Mouse (Mus musculus): Measurements from ENCODE around the gene Alyref2. TPM values are rescaled to one million over a fixed set of nuclear protein-coding genes. Genes with fewer than 3 reads are reported as not detected.

Gene Alyref2
- polyA plus RNA-seq, 1 experiment = 6.1 TPM

DNA sequence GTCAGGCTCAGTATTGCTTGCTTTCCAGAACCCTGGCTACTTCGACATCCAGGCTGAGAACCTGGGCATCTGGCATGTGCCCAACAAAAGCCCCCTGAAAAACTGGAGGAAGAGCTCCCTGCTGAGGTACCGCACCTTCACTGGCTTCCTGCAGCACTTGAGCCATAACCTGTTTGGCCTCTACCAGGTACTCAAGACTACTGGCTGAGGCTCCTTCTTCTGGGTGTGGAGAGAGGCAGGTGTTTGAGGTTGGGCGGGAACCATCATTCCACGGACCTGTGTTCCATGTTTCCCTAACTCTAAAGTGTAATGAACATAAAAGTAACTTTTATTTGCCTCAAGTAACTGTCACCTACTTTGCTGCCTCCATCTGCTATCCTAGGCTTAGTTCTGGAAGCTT is 12.3 kb downstream of the Alyref2 start:
- Histone ChIP-seq H3K4me3 (ENCODE audit: insufficient read depth, low read length) (no peak overlapping the region), H3K27ac (ENCODE audit: insufficient read depth, low read length) (no peak overlapping the region), H3K4me1 (ENCODE audit: control insufficient read depth, insufficient read depth, low read length) (no peaks in the 10 kb centered on the region)
- TF ChIP-seq CTCF (IDR thresholded peaks at IDR 0.05; ENCODE audit: borderline replicate concordance, insufficient read depth, low read length) = no peak
- TF ChIP-seq POLR2A (IDR thresholded peaks at IDR 0.05; ENCODE audit: low read depth, low read length) = no peak

DNA sequence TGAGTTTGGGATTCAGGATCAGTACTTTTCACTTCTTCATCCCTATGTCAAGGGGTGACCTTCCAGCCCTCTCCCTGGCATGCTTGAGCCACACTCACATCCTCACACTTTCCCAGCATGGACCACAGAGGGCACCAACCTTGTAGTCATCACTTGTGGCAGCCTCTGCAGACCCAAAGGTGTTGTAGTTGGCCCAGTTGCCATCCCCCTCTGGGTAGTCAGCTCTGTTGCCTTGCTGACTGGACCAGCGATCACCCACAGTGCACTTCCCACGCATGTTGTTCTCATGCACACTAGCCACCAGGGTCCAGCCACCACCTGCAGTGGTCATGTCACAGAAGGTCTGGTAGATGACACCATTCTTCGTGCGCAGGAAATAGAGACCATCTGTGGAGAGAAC is 28.1 kb downstream of the Alyref2 start:
- H3K4me3 ChIP-seq (ENCODE audit: insufficient read depth, low read length) = no peak overlapping the region
- no peaks in the 10 kb centered on the region for H3K4me1 ChIP-seq (ENCODE audit: control insufficient read depth, insufficient read depth, low read length)
- H3K27ac ChIP-seq (ENCODE audit: insufficient read depth, low read length) = no peak overlapping the region
- no peak for TF ChIP-seq POLR2A (IDR thresholded peaks at IDR 0.05; ENCODE audit: low read depth, low read length)
- no peak for TF ChIP-seq CTCF (IDR thresholded peaks at IDR 0.05; ENCODE audit: borderline replicate concordance, insufficient read depth, low read length)

DNA sequence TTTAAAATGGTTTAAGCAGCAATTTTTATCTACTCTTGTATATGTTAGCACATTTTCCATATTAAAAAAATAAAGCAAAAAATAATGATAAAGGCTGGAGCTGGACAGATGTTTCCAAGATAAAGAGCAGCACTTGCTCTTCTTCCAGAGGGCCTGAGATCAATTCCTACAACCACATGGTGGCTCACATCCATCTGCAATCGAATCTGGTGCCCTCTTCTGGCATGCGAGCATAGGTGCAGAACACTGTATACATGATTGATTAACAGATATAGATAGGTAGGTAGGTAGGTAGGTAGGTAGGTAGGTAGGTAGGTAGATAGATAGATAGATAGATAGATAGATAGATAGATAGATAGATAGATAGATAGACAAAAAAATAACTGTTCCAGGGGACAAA is 29.6 kb downstream of the Alyref2 start:
- Histone ChIP-seq H3K4me1 (ENCODE audit: control insufficient read depth, insufficient read depth, low read length) (no peaks in the 10 kb centered on the region), H3K27ac (ENCODE audit: insufficient read depth, low read length) (no peak overlapping the region), H3K4me3 (ENCODE audit: insufficient read depth, low read length) (no peak overlapping the region)
- TF ChIP-seq CTCF (IDR thresholded peaks at IDR 0.05; ENCODE audit: borderline replicate concordance, insufficient read depth, low read length) (no peak), POLR2A (IDR thresholded peaks at IDR 0.05; ENCODE audit: low read depth, low read length) (no peak)

DNA sequence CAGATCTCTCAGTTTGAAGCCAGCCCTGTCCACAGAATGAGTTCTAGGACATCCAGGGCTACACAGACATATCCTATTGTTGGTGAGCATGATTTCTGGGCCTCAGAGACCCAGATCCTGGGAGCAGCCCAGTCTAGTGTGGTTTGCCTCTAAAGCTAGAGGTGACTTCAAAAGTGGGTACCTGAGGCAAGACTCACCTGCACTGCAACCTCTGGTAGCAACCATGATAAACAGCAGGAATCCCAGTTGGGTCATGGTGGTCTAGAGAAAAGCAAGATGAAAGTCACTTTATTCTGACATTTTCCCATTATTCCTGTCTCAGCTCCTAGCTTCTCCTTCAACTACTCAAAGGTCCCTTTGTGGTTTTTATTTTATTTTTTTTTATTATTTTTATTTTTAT is 31.3 kb downstream of the Alyref2 start:
- H3K4me3 ChIP-seq (ENCODE audit: insufficient read depth, low read length) = no peak overlapping the region
- H3K27ac ChIP-seq (ENCODE audit: insufficient read depth, low read length) = no peak overlapping the region
- TF ChIP-seq POLR2A (IDR thresholded peaks at IDR 0.05; ENCODE audit: low read depth, low read length) = no peak
- no peak for TF ChIP-seq CTCF (IDR thresholded peaks at IDR 0.05; ENCODE audit: borderline replicate concordance, insufficient read depth, low read length)

DNA sequence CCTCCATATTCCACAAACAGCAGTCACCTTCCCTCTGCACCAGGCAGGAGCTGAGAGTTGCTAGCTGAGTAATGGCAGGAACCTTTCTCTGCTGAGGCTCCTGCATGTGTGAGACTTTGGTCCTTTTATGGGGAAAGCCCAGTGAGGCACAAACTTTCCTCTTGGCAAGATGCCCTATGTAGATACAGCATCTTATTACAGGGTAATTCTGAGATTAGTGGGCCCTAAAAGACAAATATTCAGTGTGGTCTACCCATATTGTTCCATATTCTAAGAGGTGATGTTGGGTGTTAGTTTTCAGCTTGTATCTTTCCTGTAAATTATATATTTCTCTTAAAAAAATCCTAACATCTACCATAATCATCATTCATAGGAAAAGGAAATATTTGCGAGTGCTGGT is 31.9 kb downstream of the Alyref2 start, which contains the start of gene Itln1:
Gene Itln1, minus strand, starts transcription at position 101 of the 400 bp plus-strand sequence.
- Histone ChIP-seq H3K27ac (ENCODE audit: insufficient read depth, low read length) (no peak within 1 kb of the TSS), H3K4me3 (ENCODE audit: insufficient read depth, low read length) (no peak within 1 kb of the TSS), H3K4me1 (ENCODE audit: control insufficient read depth, insufficient read depth, low read length) (no peaks in the 10 kb centered on the region)
- TF ChIP-seq POLR2A (IDR thresholded peaks at IDR 0.05; ENCODE audit: low read depth, low read length) = no peak
- no peak for TF ChIP-seq CTCF (IDR thresholded peaks at IDR 0.05; ENCODE audit: borderline replicate concordance, insufficient read depth, low read length)

More for the DNA sequence above, 31.3 kb downstream of the Alyref2 start:
- no peaks in the 10 kb centered on the region for H3K4me1 ChIP-seq (ENCODE audit: control insufficient read depth, insufficient read depth, low read length)

DNA sequence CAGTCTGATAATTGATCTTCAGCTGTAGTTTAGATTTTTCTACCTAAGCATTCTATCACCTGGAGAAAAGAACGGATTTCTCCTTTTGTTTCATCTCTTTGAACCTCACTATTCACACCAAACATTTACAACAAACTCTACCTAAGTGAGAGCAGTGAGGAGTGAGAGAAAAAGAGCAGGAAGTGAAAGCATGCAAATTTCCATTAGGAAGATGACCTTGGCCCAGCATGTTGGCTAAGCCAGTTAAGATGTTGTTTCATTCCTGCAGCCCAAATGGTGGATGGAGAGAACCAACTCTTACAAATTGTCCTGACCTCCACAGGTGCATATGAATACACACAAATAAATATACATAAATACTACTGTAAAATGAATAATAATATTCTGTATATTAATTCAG is 37.4 kb downstream of the Alyref2 start:
- H3K27ac ChIP-seq (ENCODE audit: insufficient read depth, low read length) = no peak overlapping the region
- TF ChIP-seq CTCF (IDR thresholded peaks at IDR 0.05; ENCODE audit: borderline replicate concordance, insufficient read depth, low read length) (no peak), POLR2A (IDR thresholded peaks at IDR 0.05; ENCODE audit: low read depth, low read length) (no peak)
- H3K4me1 ChIP-seq (ENCODE audit: control insufficient read depth, insufficient read depth, low read length) = no peaks in the 10 kb centered on the region
- H3K4me3 ChIP-seq (ENCODE audit: insufficient read depth, low read length) = no peak overlapping the region

DNA sequence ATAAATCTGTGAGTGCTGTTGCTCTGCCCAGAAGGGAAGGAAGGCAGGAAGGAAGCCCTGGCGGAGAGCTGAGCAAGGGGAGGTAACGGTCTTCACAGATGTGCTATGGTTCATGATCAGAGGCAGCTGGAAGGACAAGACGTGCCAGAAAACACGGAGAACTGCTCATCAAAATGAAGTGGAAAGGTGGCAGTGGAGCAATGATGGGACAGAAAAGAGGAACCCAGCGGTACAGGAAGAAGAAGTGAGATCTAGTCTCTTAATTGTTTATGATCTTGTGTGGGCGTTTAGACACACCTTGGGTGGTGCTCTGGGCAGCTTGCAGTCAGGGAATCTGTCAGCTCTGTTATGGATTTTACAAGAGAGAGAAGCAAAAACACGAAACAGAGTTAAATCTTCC is 48.0 kb downstream of the Alyref2 start:
- TF ChIP-seq CTCF (IDR thresholded peaks at IDR 0.05; ENCODE audit: borderline replicate concordance, insufficient read depth, low read length) (no peak), POLR2A (IDR thresholded peaks at IDR 0.05; ENCODE audit: low read depth, low read length) (no peak)
- Histone ChIP-seq H3K4me3 (ENCODE audit: insufficient read depth, low read length) (no peak overlapping the region), H3K4me1 (ENCODE audit: control insufficient read depth, insufficient read depth, low read length) (no peaks in the 10 kb centered on the region), H3K27ac (ENCODE audit: insufficient read depth, low read length) (no peak overlapping the region)

DNA sequence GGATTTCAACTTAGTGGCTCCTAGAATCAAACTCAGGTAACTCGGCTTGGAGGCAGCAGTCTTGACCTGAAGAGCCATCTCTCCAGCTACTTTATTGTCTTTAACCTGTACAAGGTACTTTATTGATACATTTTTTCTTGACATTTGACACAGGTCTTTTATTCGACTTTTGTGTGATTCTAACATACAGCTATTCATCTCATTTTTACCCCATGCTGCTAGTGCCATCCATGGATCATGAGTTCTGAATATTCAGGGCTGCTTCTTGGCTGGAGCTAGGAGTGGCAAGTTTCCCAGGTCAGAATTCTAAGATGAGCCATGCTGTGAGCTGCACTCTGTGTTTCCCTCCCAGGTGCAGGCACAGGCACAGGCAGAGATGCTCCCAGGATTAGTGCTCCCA is 49.0 kb downstream of the Alyref2 start:
- TF ChIP-seq CTCF (IDR thresholded peaks at IDR 0.05; ENCODE audit: borderline replicate concordance, insufficient read depth, low read length) = no peak
- TF ChIP-seq POLR2A (IDR thresholded peaks at IDR 0.05; ENCODE audit: low read depth, low read length) = no peak
- Histone ChIP-seq H3K27ac (ENCODE audit: insufficient read depth, low read length) (no peak overlapping the region), H3K4me3 (ENCODE audit: insufficient read depth, low read length) (no peak overlapping the region), H3K4me1 (ENCODE audit: control insufficient read depth, insufficient read depth, low read length) (no peaks in the 10 kb centered on the region)

DNA sequence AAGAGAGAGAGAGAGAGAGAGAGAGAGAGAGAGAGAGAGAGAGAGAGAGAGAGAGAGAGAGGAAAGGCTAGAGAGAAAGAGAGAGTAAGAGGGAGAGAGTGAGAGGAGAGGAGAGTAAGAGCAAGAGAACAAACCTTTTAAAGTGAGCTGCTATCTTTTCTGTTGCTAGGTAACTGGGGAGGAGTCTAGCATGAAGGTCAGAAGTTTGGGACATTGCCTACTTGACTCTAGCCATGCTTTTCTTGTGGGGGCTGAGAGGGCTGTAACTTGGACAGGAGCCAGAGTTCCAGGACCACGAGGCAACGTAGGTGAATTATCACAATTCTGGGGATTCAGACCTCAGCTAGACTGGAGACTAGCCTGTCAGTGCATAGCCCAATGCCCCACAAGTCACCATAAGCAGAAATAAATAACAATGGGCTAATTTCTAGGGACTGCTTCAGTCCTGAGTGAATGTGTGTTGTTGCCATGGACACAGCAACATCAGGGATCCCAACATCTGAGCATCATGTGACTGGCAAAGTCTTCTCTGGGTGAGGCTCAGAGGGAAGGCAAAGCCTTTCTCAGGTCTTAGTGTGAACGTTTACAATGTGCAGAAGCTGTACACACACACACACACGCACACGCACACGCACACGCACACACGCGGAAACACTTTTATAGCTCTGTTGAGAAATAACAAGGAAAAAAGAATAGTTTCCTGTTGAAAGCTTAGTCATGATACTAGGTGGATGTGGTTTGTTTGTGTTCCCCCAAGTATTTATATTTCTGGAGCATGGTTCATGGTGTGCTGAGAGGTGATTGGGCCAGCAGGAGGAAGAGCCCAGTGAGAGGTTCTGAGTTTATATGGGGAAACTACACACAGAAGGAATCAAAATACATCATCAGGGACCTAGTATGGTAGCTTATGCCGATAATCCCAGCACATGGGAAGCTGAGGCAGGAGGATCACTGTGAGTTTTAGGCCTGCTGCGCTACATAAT is 50.4 kb downstream of the Alyref2 start:
- TF ChIP-seq POLR2A (IDR thresholded peaks at IDR 0.05; ENCODE audit: low read depth, low read length) = no peak
- no peak for TF ChIP-seq CTCF (IDR thresholded peaks at IDR 0.05; ENCODE audit: borderline replicate concordance, insufficient read depth, low read length)
- Histone ChIP-seq H3K4me1 (ENCODE audit: control insufficient read depth, insufficient read depth, low read length) (no peaks in the 10 kb centered on the region), H3K27ac (ENCODE audit: insufficient read depth, low read length) (no peak overlapping the region), H3K4me3 (ENCODE audit: insufficient read depth, low read length) (no peak overlapping the region)

Other genes with a start within 250 kb of the Alyref2 start
- gene B4galt3, start 233.2 kb upstream of the Alyref2 start, polyA plus RNA-seq (2011; ENCODE audit: insufficient read length, low read depth, missing spikeins) = 53.2 and 55.1 TPM in 2 replicates
- 23.9 and 24.3 TPM in 2 replicates for gene Ppox, start 222.3 kb upstream of the Alyref2 start, polyA plus RNA-seq (2011; ENCODE audit: insufficient read length, low read depth, missing spikeins)
- gene Usp21, start 215.5 kb upstream of the Alyref2 start, polyA plus RNA-seq (2011; ENCODE audit: insufficient read length, low read depth, missing spikeins) = 36.8 and 59.0 TPM in 2 replicates
- gene Ufc1, start 208.5 kb upstream of the Alyref2 start, polyA plus RNA-seq (2011; ENCODE audit: insufficient read length, low read depth, missing spikeins) = 77.8 and 81.9 TPM in 2 replicates
- 43.1 and 53.2 TPM in 2 replicates for gene Dedd, start 174.3 kb upstream of the Alyref2 start, polyA plus RNA-seq (2011; ENCODE audit: insufficient read length, low read depth, missing spikeins)
- 33.6 and 36.9 TPM in 2 replicates for gene Nit1, start 157.8 kb upstream of the Alyref2 start, polyA plus RNA-seq (2011; ENCODE audit: insufficient read length, low read depth, missing spikeins)
- gene Pfdn2, start 157.8 kb upstream of the Alyref2 start, polyA plus RNA-seq (2011; ENCODE audit: insufficient read length, low read depth, missing spikeins) = 97.0 and 103 TPM in 2 replicates
- gene Klhdc9, start 142.7 kb upstream of the Alyref2 start, polyA plus RNA-seq (2011; ENCODE audit: insufficient read length, low read depth, missing spikeins) = not detected in 2 replicates
- 0.15 TPM in 1 of 2 replicates, not detected in the other for gene Nectin4, start 133.4 kb upstream of the Alyref2 start, polyA plus RNA-seq (2011; ENCODE audit: insufficient read length, low read depth, missing spikeins)
- 0.47 TPM in 1 of 2 replicates, not detected in the other for gene Arhgap30, start 114.5 kb upstream of the Alyref2 start, polyA plus RNA-seq (2011; ENCODE audit: insufficient read length, low read depth, missing spikeins)
- gene Usf1, start 92.2 kb upstream of the Alyref2 start, polyA plus RNA-seq (2011; ENCODE audit: insufficient read length, low read depth, missing spikeins) = 28.3 and 37.3 TPM in 2 replicates
- gene Tstd1, start 84.6 kb upstream of the Alyref2 start, polyA plus RNA-seq (2011; ENCODE audit: insufficient read length, low read depth, missing spikeins) = 1.9 TPM in 1 of 2 replicates, not detected in the other
- 7.4 and 9.4 TPM in 2 replicates for gene F11r, start 65.9 kb upstream of the Alyref2 start, polyA plus RNA-seq (2011; ENCODE audit: insufficient read length, low read depth, missing spikeins)
- not detected in 2 replicates for gene Itln1, start 31.8 kb downstream of the Alyref2 start, polyA plus RNA-seq (2011; ENCODE audit: insufficient read length, low read depth, missing spikeins)
- 0.40 TPM in 1 of 2 replicates, not detected in the other for gene Cd244a, start 55.7 kb downstream of the Alyref2 start, polyA plus RNA-seq (2011; ENCODE audit: insufficient read length, low read depth, missing spikeins)
- 0.47 TPM in 1 of 2 replicates, not detected in the other for gene Ly9, start 103.9 kb downstream of the Alyref2 start, polyA plus RNA-seq (2011; ENCODE audit: insufficient read length, low read depth, missing spikeins)
- gene Slamf7, start 149.6 kb downstream of the Alyref2 start, polyA plus RNA-seq (2011; ENCODE audit: insufficient read length, low read depth, missing spikeins) = not detected in 2 replicates
- gene Cd48, start 178.5 kb downstream of the Alyref2 start, polyA plus RNA-seq (2011; ENCODE audit: insufficient read length, low read depth, missing spikeins) = 1.6 TPM in 1 of 2 replicates, not detected in the other